Mouse (Mus musculus) megakaryocyte, embryonic 14.5 days (primary cell): ENCODE measurements at regions not wholly inside any gene's neighbourhood (a gene's known extent, or its start where the extent isn't known, plus 50 kb on each side); places are given as distances from the start of the nearest gene placed in this dataset.

Experiments used
- FLI1 ChIP-seq: IDR thresholded peaks from 2 replicates; pipeline ENCODE4 v1.6.1; 2012; ENCODE audit warnings: low read length, inconsistent platforms, mixed read lengths
- GATA1 ChIP-seq: IDR thresholded peaks from 3 replicates; pipeline ENCODE4 v1.6.1; 2012; ENCODE audit warnings: mixed read lengths, low read length, inconsistent platforms, borderline replicate concordance

DNA sequence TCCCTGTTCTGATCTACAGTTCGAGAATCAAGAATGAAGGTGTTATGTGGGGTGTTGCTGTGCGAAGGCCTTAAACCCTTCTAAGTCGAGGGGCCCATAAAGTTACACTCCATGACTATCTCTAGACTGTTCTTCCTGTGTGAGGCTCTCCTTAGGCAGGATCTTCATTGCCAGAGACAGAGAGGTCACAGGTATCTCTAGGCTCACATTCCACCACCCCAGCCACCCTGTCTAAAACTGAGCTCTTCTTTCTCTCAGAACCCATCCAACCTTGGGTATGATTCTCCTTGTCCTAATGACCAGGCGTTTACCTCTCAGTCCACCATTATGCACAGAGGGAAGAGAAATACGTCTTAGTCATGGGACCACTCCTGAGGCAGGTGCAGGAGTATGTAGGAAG is 317.2 kb downstream of the Wdr11 start:
- TF ChIP-seq GATA1 = no peak
- TF ChIP-seq FLI1 = no peak
